Mouse (Mus musculus): ENCODE data around the gene Tifab. TPM values are rescaled to one million over a fixed set of nuclear protein-coding genes. Genes with fewer than 3 reads are reported as not detected.

The Tifab gene
- 0.13 TPM in 1 of 2 replicates, not detected in the other for total RNA-seq (2012; rRNA removed)

DNA sequence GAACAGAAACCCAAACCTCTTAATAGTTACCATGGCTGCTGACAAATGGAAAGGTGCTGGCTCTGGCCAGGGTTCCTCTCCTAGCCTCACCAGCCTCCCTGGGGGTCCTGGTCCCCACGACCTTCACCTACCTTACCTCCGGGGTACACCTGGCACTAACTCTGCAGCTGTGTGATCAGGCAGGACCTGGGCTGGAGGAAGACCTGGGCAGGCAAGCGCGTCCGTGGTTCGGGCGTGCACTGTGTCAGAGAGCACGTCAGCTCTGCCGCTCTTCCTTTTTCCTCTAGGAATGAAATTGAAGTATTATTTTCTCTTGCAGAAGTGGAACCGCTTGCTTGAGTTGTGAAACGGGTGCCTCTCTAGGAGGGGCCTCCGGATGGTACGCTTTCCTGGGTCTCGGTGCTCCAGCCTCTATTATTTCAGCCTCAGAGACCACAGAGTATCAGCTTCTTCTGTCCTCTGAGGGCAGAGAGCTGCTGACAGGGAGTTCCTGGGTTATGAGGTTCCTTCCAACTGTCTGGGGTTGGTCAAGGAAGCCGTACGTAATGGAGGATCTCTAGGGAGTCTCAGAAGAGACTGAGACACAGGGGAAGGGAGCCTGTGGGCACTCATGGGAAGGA lies at the start of gene Tifab:
Gene Tifab, minus strand, starts transcription at position 470 of the 620 bp plus-strand sequence.
- Histone ChIP-seq H3K27ac (ENCODE audit: insufficient read depth, low read depth, low read length, poor library complexity, severe bottlenecking) (no peak within 1 kb of the TSS), H3K4me3 (ENCODE audit: insufficient read depth in 1 of 2, low read depth in 1 of 2, low read length in 2 of 2, poor library complexity in 1 of 2, severe bottlenecking in 1 of 2) (no peak within 1 kb of the TSS), H3K36me3 (ENCODE audit: control insufficient read depth, insufficient read depth, low read length, poor library complexity, severe bottlenecking) (no peaks in the 10 kb centered on the region), H3K9ac (ENCODE audit: insufficient read depth, low read depth, low read length, poor library complexity, severe bottlenecking) (no peak within 1 kb of the TSS), H3K9me3 (ENCODE audit: control insufficient read depth, insufficient read depth, low read depth, low read length) (no peaks in the 10 kb centered on the region), H3K4me1 (ENCODE audit: control insufficient read depth in 2 of 2, insufficient read depth in 2 of 2, low read length in 2 of 2, poor library complexity in 1 of 2) (no peaks in the 10 kb centered on the region)
- DNase-seq (ENCODE audit: low read depth, low spot score) = no peak
- no peak for TF ChIP-seq HCFC1 (IDR thresholded peaks at IDR 0.05; ENCODE audit: borderline replicate concordance, insufficient read depth, low read length)
- TF ChIP-seq MAFK (IDR thresholded peaks at IDR 0.05; ENCODE audit: insufficient read depth, low read depth, low read length) = no peak
- no peak for TF ChIP-seq ZC3H11A (IDR thresholded peaks at IDR 0.05; ENCODE audit: borderline replicate concordance, low read depth, low read length)
- no peak for TF ChIP-seq ZNF384 (IDR thresholded peaks at IDR 0.05; ENCODE audit: low read depth, low read length)
- TF ChIP-seq CHD2 (IDR thresholded peaks at IDR 0.05; ENCODE audit: low read depth, low read length) = no peak
- in situ Hi-C loops (cut with MboI; ENCODE audit: low sequenced_read_pairs in 2 of 2, unreplicated experiment in 2 of 2) = no loop called here

DNA sequence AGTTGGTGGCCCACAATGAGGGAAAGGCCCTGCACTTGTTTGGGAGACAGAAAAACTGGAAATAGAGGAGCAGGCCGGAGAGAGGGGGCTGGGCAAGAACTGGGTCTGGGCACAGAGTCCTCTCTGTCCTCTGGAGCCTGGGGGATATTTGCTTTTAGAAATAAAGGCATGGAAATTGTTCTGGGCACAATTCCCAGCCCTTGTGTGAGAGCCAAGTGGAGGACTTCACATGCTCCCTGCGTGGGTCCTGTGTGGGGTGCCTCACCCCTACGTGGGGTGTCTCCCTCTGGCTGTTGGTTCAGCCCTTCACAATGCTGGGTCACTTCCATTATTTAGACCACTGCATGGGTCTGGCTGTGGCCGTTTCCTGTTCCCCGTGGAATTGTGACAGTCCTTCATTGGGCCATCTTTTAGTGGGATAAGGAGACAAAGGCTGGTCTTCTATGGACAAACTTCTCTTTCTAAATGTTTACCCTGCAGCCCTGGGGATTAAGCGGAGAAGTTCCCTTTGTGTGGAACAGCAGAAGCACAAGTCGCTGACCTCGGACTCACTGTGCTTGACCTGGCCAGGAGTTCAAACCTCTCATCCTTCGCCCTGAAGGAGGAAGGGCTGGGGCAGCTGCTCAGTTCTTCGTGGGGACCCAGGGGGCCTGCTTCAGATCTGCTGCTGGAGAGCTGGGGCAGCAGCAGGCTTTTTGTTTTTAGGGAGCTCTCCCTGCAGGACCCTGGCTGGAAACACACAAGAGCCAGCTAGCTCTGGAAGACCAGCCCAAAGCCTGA lies 47.7 kb upstream of the Tifab start:
- Histone ChIP-seq H3K36me3 (ENCODE audit: control insufficient read depth, insufficient read depth, low read length, poor library complexity, severe bottlenecking) (no peaks in the 10 kb centered on the region), H3K9me3 (ENCODE audit: control insufficient read depth, insufficient read depth, low read depth, low read length) (no peaks in the 10 kb centered on the region), H3K4me1 (ENCODE audit: control insufficient read depth in 2 of 2, insufficient read depth in 2 of 2, low read length in 2 of 2, poor library complexity in 1 of 2) (peaks cover 0 to 11% of the 10 kb centered on the region in 2 experiments; a peak in 2 of 4 replicates), H3K27ac (ENCODE audit: insufficient read depth, low read depth, low read length, poor library complexity, severe bottlenecking) (no peak overlapping the region), H3K9ac (ENCODE audit: insufficient read depth, low read depth, low read length, poor library complexity, severe bottlenecking) (no peak overlapping the region), H3K4me3 (ENCODE audit: insufficient read depth in 1 of 2, low read depth in 1 of 2, low read length in 2 of 2, poor library complexity in 1 of 2, severe bottlenecking in 1 of 2) (no peak overlapping the region)
- in situ Hi-C loops (cut with MboI; ENCODE audit: low sequenced_read_pairs in 2 of 2, unreplicated experiment in 2 of 2) = loop anchor here in 1 of 2 experiments (10.0 kb wide), 1 partner anchor 392 kb away; the partner anchor contains the start of gene Pitx1
- TF ChIP-seq ZNF384 (IDR thresholded peaks at IDR 0.05; ENCODE audit: low read depth, low read length) (no peak), CHD2 (IDR thresholded peaks at IDR 0.05; ENCODE audit: low read depth, low read length) (no peak), HCFC1 (IDR thresholded peaks at IDR 0.05; ENCODE audit: borderline replicate concordance, insufficient read depth, low read length) (no peak), ZC3H11A (IDR thresholded peaks at IDR 0.05; ENCODE audit: borderline replicate concordance, low read depth, low read length) (no peak), MAFK (IDR thresholded peaks at IDR 0.05; ENCODE audit: insufficient read depth, low read depth, low read length) (no peak)
- no peak for DNase-seq (ENCODE audit: low read depth, low spot score)

- peaks cover 2 to 15% of the 10 kb centered on the region in 2 experiments; a peak in 3 of 4 replicates for H3K4me1 ChIP-seq (ENCODE audit: control insufficient read depth in 2 of 2, insufficient read depth in 2 of 2, low read length in 2 of 2, poor library complexity in 1 of 2)
- in situ Hi-C loops (cut with MboI; ENCODE audit: low sequenced_read_pairs in 2 of 2, unreplicated experiment in 2 of 2) = loop anchor here in 1 of 2 experiments (10.0 kb wide), 1 partner anchor 389 kb away; the partner anchor contains the start of gene Pitx1
- H3K36me3 ChIP-seq (ENCODE audit: control insufficient read depth, insufficient read depth, low read length, poor library complexity, severe bottlenecking) = no peaks in the 10 kb centered on the region
- no peak for DNase-seq (ENCODE audit: low read depth, low spot score)
- no peak overlapping the region for H3K27ac ChIP-seq (ENCODE audit: insufficient read depth, low read depth, low read length, poor library complexity, severe bottlenecking)
- TF ChIP-seq ZC3H11A (IDR thresholded peaks at IDR 0.05; ENCODE audit: borderline replicate concordance, low read depth, low read length) (no peak), ZNF384 (IDR thresholded peaks at IDR 0.05; ENCODE audit: low read depth, low read length) (no peak), CHD2 (IDR thresholded peaks at IDR 0.05; ENCODE audit: low read depth, low read length) (no peak), MAFK (IDR thresholded peaks at IDR 0.05; ENCODE audit: insufficient read depth, low read depth, low read length) (no peak), HCFC1 (IDR thresholded peaks at IDR 0.05; ENCODE audit: borderline replicate concordance, insufficient read depth, low read length) (no peak)
- H3K4me3 ChIP-seq (ENCODE audit: insufficient read depth in 1 of 2, low read depth in 1 of 2, low read length in 2 of 2, poor library complexity in 1 of 2, severe bottlenecking in 1 of 2) = 0 out of 4 replicates have a peak overlapping the region, but pooled peaks of 1 of the 2 experiments have one; percentile 9
- H3K9ac ChIP-seq (ENCODE audit: insufficient read depth, low read depth, low read length, poor library complexity, severe bottlenecking) = no peak overlapping the region
- H3K9me3 ChIP-seq (ENCODE audit: control insufficient read depth, insufficient read depth, low read depth, low read length) = no peaks in the 10 kb centered on the region
Measured at GRCm38 (mm10) chr13:56223625-56224024, 44.9 kb upstream of the Tifab start.

- no peak overlapping the region for H3K27ac ChIP-seq (ENCODE audit: insufficient read depth, low read depth, low read length, poor library complexity, severe bottlenecking)
- DNase-seq (ENCODE audit: low read depth, low spot score) = no peak
- H3K4me1 ChIP-seq (ENCODE audit: control insufficient read depth in 2 of 2, insufficient read depth in 2 of 2, low read length in 2 of 2, poor library complexity in 1 of 2) = peaks cover 2 to 15% of the 10 kb centered on the region in 2 experiments; a peak in 3 of 4 replicates
- in situ Hi-C loops (cut with MboI; ENCODE audit: low sequenced_read_pairs in 2 of 2, unreplicated experiment in 2 of 2) = loop anchor here in 1 of 2 experiments (10.0 kb wide), 1 partner anchor 388 kb away; the partner anchor contains the start of gene Pitx1
- no peak overlapping the region for H3K4me3 ChIP-seq (ENCODE audit: insufficient read depth in 1 of 2, low read depth in 1 of 2, low read length in 2 of 2, poor library complexity in 1 of 2, severe bottlenecking in 1 of 2)
- no peak overlapping the region for H3K9ac ChIP-seq (ENCODE audit: insufficient read depth, low read depth, low read length, poor library complexity, severe bottlenecking)
- H3K9me3 ChIP-seq (ENCODE audit: control insufficient read depth, insufficient read depth, low read depth, low read length) = no peaks in the 10 kb centered on the region
- no peaks in the 10 kb centered on the region for H3K36me3 ChIP-seq (ENCODE audit: control insufficient read depth, insufficient read depth, low read length, poor library complexity, severe bottlenecking)
- TF ChIP-seq ZC3H11A (IDR thresholded peaks at IDR 0.05; ENCODE audit: borderline replicate concordance, low read depth, low read length) = no peak
- TF ChIP-seq ZNF384 (IDR thresholded peaks at IDR 0.05; ENCODE audit: low read depth, low read length) = no peak
- TF ChIP-seq MAFK (IDR thresholded peaks at IDR 0.05; ENCODE audit: insufficient read depth, low read depth, low read length) = no peak
- TF ChIP-seq CHD2 (IDR thresholded peaks at IDR 0.05; ENCODE audit: low read depth, low read length) = no peak
- TF ChIP-seq HCFC1 (IDR thresholded peaks at IDR 0.05; ENCODE audit: borderline replicate concordance, insufficient read depth, low read length) = no peak
Measured at GRCm38 (mm10) chr13:56222849-56223246, 44.2 kb upstream of the Tifab start.

Measured in ES-E14 (cell line).